Mouse (Mus musculus): ENCODE measurements around the gene Nploc4. TPM values are rescaled to one million over a fixed set of nuclear protein-coding genes. Genes with fewer than 3 reads are reported as not detected.
"Not testable (repeated sequence)": the region's sequence is repeated elsewhere in the genome, so short reads cannot be mapped to it uniquely, and the experiment has no call there.

Gene Nploc4
- total RNA-seq, 1 experiment from 2014 or later = 82.5 TPM

DNA sequence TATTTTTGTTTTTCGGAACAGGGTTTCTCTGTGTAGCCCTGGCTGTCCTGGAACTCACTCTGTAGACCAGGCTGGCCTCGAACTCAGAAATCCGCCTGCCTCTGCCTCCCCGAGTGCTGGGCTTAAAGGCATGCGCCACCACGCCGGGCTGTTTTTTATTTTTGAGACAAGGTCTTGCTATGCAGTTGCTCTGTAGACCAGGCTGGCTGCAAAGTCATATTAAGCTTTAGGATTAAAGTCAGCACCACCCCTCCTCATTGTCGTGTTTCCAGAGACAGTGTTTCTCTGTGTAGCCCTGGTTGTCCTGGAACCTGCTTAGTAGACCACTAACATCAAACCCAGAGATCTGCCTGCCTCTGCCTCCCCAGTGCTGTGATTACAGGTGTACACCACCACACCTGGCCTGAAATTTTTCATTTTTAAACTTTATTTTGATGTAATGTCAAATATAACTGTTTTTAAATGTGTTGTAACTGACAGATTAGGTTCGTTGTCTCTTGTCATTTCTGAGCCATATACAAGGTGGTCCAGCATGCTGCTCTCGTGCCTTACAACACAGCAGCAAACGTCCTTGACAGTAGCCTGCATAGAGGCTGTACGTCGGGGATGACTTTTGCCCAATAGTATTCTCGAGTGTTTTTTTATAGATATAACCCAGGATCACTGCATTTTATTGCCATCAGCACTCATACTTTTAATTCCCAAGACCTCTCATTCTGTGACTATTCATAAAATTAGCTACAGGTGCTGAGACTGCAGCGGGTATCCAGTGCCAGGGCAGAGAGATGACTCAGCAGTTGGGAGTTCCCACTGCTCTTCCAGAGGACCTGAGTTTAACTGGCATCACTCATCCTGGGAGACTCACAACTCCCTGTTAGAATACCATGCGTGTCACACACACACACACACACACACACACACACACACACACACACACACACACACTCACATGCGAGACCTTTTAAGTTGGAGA is 82.9 kb downstream of the Nploc4 start:
- DNase-seq = peak; percentile 39

DNA sequence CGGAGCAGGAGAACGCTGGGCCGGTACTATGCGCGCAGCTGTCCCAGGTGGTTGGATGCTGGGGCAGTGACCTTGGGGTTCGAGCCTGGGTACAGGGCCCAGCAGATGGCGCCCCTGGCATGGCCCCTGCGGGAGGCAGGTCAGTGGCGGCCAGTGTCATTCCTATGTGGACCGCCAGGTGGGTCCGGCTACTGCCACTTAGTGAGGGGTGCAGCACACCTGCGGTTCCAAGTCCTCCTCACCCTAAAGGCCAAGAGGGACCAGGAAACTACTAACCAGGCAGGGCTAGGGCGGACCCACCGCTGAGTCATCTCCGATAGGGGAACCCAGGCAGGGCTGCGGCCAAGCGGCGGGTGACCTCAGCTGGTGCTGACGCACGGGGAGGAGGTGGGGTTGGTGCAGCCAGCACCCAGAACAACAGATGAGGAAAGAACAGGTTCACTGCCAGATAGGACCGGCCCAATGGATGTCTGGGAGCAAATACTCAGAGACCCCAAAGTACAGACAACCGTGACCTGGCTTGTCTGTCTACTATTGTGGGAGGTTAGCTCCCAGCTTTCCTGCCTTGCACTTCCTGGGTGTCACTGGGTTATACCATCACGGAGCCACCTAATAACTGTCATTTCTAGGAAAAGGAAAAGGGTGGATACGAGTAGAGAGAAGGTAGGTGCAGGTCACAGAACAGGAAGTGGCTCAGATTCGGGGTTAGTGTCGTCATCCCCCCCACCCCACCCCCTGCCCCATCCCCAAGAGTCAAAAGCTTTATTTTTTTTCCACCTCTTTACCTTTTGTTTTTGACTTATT is 83.8 kb downstream of the Nploc4 start:
- DNase-seq = peak; percentile 94

DNA sequence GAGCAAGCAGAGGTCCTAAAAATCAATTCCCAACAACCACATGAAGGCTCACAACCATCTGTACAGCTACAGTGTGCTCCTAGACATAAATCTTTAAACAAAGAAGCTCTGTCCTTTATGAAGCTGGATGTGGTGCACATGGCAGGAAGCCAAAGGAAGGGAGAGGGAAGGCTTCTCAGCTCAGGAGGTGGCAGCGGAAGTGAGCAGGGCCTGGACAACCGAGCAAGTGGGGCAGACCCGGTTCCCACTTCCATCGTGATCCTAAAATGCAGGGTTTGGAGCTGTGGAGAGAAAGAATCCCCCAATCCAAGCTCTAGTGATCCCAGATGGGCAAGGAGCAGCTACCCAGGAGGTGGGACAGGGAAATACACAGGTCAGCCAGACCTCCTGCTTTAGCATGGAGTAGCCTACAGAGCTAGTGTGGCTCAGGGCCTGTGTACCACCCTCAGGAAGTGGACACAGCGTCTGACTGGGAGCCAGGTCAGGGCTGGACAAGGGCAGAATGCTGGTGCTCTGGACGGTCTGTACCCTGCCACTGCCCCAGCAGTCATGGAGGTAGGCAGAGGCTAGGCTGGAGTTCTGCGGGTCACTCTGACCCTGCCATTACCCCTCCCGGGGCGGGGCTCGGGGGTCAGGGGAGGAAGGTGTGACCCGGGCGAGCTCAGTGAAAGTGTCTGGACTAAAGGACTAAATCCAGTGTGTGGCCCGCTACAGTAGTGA is 84.8 kb downstream of the Nploc4 start:
- DNase-seq = peak; percentile 69

DNA sequence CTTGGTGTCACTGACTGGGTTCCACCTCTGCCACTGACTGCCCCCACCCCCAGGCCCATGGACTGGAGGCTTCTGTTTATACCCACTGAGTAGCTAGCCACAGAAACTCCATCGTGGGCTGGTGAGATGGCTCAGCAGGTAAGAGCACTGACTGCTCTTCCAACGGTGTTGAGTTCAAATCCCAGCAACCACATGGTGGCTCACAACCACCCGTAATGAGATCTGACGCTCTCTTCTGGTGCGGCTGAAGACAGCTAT is 85.5 kb downstream of the Nploc4 start:
- DNase-seq = not testable (repeated sequence)

DNA sequence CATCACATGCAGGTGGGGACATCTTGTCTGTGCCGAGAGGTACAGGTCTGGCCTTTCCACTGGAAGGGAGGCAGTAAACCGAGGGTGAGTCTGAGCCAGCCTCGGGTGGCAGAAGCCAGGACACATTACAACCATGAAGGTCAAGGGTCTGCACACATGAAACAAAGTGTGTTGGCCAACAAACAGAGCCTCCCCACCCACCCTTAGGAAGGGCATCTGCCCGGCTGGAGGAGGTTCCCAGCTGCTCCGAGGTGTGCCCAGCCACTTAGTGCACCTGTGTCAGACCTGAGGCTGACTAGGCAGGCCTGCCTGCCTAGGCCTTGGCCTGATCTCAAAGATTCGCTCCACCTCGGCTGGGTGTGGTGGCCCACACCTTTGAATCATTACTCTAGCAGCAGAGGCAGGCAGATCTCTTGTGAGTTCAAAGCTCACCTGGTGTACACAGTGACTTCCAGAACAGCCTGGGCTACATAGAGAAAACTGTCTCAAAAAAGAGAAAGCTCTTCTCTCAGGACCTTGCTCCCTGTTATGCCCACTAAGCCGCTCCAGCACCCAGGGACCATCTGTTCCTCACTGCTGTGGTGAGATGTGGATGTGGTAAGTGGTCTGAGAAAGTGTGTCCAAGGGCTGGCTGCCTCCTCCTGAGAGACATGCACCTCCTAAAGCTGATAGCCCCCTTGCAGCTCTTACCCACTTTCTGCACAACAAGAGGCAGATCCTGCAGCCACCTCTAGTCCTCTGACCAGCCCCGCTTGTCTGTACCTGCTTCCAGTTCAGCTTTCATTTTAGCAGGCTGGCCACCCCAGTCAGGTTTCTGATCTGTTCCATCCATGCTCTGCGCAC is 86.0 kb downstream of the Nploc4 start:
- DNase-seq = no peak

DNA sequence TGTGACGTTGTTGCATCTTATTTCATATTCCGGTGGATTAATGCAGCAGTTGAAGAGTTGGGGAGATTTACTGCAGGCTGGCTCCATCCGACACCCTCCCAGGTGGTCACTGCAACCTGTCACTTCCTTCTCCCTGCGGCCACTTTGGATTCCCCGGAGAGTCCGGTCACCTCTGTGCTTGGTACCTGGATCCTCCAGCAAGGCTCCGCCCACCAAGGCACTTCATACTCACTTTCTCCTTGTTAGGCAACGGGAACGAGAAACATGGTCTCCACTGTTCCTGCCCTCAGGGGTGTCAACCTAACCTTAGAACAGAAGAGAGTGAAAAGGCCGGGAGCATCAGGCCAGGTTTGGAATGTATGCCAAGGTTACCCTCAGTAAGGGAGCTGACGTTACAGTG is 86.8 kb downstream of the Nploc4 start:
- DNase-seq = no peak

DNA sequence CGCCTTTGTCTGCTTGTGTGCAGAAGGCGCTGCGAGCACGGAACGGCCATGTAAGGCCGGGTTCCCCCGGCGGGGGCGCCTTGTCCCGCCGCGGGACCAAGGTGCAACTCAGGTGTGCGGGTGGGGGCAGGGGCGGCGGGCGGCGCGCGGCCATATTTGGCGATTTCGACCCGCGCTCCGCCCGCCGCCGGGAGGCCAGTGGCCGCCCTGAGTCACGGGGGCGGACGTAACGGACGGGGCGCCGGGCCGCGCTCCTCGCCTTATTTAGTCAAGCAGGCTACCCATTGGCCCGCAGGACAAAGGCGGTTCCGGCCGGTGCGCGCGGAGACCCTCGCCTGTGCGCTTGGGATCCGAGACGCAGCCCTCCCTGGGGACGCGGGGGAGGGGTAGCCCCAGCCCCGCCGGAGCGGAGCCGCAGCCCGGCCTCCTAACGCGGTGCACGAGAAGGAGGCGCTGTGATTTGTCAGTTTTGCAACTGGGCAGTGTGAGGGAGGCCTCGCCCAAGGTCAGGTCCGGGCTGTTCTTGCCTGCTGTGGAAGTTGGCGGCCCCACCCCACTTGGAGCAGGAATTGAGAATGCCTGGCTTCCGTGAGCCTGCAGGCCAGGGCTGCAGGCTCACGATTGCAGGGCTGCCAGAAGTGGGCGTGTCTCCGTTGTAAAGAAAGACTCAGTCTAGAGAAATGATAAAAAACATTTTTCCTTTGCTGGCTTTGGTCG is 87.4 kb downstream of the Nploc4 start:
- peak; percentile 93 for DNase-seq

DNA sequence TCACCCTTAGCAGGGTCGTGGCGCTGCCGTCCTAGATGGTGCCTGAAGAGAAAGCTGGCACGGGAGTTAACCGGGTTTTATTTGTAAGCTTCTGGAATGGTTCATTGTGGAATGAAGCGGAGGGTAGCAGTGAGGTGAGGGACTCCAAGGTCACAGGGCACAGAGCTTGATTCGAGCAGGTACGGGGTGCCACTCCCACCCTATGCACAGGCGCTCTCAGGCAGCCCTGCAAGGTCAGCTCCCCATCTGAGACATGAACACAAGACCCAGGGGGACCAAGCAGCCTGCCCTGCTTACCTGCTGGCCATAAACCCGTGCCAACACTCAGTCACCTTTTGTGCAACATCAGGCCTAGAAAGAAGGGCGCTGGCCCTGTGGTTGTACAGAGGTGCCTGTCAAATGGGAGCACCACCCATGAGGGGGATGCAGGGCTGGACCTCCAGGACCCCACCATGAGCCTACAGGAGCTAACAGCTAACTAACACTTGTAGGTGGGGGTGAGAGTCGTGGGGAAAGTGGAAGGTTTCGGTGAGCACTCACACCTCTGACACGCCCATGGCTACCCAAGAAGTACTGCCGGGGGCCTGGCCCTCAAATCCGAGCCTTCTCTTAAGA is 88.0 kb downstream of the Nploc4 start:
- peak; percentile 55 for DNase-seq

DNA sequence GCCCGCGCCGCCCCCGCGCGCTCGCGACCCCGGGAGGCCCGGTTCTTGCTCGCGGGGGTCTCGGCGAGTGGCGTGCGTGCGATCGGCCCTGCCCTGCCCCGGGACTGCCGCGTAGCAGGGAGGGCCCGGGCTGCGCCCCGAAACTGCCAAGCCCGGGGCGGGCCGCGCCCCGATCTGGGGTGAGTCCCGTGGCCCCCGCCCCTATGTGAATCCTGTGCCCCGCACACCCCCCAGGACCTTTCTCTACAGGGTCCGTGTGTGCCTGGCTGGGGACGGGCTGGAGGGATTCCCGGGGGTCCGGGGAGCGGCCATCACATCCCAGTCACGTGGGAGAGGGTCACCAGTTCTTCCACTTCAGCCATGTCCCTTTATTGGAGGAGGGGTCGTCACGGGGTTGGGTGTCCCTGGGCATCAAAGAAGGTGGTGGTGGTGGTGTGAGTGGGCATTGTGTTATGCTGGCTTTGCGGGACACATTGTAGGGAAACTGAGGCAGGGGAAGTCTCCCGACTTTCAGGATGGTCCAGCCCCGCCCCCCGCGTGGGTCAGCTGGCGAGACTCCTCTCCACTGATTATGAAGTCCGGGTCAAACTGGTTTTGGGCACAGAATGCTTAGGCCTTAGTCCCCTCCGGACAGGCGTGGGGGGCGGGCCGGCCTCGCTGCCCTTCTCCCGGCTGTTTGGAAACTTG is 88.7 kb downstream of the Nploc4 start:
- DNase-seq = peak; percentile 67

DNA sequence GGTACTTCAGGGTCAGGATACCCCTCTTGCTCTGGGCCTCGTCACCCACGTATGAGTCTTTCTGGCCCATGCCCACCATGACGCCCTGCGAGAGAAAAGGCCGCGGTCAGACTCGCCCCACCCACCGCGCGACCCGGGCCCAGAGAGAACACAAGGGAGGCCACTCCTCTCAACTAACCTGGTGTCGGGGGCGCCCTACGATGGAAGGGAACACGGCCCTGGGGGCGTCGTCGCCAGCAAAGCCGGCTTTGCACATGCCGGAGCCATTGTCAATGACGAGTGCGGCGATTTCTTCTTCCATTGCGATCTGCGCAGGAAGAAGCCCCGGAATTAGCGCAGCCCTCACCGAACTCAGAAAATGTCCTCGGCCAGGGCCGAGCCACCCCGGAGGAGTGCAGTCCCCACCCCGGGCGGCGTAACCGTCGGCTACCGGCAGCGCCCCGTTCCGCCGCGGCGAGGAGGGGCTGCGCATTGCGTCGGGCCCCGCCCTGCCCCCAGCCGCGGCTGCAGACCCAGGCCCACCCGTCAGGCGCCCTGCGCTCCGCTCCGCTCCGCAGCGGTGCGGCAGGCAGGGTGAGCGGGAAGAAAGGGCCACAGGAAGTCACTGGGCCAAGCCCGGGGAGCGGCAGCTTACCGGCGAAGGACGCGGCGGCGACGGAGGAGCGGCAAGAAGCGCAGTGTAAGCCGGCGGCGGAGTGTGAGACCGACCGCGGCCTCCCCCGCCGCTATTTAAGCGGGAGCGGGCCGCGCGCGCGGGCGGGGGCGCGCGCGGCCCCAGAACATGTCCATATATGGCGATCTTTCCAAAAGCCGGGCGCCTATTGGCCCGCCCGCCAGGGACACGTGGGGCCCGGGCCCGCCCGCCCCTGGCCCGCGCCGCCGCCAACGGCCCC is 89.5 kb downstream of the Nploc4 start, which contains the start of gene Actg1:
TSS of gene Actg1 (minus strand) at position 752 of the 893 bp plus-strand sequence.
- DNase-seq = peak; percentile 93

DNA sequence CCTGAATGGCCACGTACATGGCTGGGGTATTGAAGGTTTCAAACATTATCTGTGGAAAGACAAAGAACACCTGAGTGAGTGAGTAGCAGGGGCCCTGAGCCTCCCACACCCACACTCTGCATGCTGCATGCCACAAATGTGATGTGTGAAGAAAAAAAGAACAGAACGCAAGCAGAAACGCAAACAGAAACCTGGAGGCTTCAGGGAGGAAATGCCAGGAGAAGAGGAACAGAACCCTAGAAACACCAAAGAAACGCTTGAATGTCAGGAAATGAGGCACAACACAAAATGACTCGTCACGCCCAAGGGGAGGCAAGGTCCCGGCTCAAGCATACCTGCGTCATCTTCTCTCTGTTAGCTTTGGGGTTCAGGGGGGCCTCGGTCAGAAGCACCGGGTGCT is 90.2 kb downstream of the Nploc4 start:
- no peak for DNase-seq

DNA sequence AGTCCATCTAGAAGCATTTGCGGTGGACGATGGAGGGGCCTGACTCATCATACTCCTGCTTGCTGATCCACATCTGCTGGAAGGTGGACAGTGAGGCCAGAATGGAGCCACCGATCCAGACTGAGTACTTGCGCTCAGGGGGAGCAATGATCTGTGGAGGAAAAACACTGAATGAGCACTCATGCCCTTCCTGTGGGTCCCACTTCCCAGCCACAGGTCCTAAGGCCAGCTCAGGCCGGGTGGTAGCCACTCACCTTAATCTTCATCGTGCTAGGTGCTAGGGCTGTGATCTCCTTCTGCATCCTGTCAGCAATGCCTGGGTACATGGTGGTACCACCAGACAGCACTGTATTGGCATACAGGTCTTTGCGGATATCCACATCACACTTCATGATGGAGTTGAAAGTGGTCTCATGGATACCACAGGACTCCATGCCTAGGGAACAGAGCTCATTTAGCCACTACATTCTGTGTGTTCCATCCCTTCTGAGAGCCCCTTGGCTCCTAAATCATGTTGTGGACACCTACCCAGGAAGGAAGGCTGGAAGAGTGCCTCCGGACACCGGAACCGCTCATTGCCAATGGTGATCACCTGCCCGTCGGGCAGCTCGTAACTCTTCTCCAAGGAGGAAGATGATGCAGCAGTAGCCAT is 91.0 kb downstream of the Nploc4 start:
- not testable (repeated sequence) for DNase-seq

DNA sequence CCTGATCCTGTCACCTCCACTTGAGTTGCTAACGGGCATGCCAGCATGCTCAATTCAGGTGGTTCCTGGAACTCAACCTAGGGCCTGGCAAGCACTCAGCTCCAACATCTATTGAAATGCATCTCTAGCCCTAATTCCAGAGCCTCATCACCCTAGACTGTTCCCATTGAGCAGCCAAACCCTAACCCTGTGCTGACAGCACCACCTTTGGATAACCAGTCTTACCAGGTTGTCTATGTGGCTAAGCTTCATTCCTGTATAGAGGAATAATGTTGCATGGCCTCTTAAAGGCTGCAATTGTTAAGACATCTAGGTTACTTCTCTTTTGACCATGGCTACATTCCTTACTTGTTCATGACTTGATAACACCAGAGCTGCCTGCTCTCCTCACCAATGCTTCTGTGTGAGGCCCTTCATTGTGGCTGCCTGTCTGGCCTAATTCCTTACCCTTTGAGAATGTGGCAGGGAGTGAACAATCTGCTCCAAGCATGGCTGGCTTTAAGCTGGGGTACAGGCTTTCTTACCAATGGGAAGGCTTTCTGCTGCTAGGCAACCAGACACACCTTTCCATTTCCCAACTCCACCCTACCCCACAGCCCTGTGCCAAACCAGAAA is 92.3 kb downstream of the Nploc4 start:
- no peak for DNase-seq

DNA sequence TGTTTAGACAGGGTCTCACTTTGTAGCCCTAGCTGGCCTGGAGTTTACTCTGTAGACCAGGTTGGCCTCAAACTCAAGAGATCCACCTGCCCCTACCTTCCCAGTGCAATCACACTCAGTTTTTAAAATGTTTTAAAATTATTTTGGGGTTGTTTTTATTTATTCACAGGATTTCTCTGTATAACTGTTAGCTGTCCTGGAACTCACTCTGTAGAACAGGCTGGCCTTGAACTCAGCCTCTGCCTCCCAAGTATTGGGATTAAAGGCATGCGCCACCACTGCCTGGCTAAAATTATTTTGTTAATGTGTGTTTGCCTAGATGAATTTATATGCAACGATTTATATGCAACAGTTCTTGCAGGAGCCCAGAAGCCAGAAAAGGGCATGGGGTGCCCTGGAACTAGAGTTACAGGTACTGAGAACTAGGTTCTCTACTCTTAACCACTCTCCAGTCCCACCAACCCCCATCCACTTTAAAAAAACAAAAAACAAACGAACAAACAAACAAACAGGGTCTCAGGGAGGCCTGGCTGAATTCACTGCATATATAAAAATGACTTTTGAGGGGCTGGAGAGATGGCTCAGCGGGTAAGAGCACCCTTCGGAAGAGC is 93.1 kb downstream of the Nploc4 start:
- DNase-seq = no peak

DNA sequence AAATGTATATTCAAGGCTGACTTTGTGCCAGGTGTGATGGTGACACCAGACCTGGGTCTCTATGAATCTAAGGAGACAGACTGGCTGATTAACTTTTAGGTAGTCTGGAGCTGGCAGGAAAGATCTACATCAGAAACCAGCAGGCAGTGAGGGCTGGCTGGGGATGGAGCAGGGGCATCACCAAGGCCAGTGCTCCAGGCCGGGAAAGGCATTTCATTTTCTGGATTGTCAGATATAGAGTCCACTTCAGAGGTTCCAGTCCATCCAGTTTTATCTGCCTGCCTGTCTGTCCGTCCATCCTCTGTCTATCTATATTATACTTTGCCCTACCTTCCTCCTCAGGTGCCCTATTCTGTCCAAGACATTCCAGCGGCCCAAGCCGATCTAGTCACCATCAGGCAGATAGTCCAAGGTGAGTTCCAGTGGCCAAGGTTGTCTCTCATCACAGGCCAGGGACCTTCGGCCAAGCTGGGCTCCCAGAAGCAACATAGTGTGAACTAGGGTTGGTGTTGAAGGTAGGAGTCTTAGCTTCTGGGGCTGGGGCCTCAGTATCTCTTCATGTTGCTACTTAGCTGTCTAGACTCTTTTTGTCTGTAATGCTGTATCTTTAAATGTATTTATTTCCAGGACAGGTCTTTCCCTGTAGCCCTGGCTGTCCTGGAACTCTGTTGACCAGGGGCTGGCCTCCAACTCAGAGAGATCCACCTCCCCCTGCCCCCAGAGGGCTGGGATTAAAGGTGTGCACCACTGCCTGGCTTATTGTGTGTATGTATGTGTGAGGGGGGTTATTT is 93.8 kb downstream of the Nploc4 start:
- DNase-seq = no peak

DNA sequence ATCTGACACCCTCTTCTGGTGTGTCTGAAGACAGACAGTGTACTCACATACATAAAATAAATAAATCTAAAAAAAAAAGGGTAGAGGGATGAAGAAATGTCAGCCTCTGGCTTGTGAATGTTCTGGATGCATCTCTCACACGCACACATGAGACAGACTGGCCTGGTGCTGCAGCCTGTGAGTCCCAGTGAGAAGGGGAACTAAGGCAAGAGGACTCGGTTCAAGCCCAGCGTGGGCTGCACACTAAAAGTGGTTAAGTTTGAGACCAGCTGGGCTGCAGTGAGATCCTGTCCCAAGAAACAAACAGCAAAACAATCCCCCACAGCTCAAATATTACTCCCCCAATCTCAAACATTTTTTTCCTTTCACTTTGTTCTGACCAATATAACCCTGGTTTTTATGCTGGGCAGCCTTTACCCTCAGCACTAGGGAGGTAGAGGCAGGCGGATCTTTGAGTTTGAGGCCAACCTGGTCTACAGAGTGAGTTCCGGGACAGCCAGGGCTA is 94.8 kb downstream of the Nploc4 start:
- no peak for DNase-seq

Data from adrenal gland, postnatal 14 days (tissue).